Comparison of ENCODE assay signal across 8 mouse cellular contexts in genomic region chr7:102099760-102100661, GRCm38 (mm10). TPM values are rescaled to one million over a fixed set of nuclear protein-coding genes. Genes with fewer than 3 reads are reported as not detected.
A peak's percentile ranks its signal among the peaks of the same experiment; 100 is the strongest.
DNase-seq lines count a peak whose midpoint lies in the region; ATAC-seq and TF ChIP-seq lines count a peak whose summit lies in the region.

No protein-coding gene starts in this region.

- peak; percentile 68 for ATAC-seq in heart, postnatal 0 days (ENCODE audit: insufficient read depth, low read depth)
- ATAC-seq in megakaryocyte-erythroid progenitor cell, adult 5-6 weeks (replicated peaks; ENCODE audit: low FRiP score, low TSS enrichment, poor library complexity, severe bottlenecking), result peak; percentile 69

- no peak for TF ChIP-seq CTCF in E14TG2a.4 (conservative IDR thresholded peaks at IDR 0.05; ENCODE audit: low read length)
- no peak for TF ChIP-seq CTCF in heart, postnatal 0 days (IDR thresholded peaks at IDR 0.05; ENCODE audit: low read depth)
- no peak for TF ChIP-seq CTCF in cerebellum, adult 2 months (IDR thresholded peaks at IDR 0.05; ENCODE audit: borderline replicate concordance, insufficient read depth, low read depth, low read length)

- H3K36me3 ChIP-seq in E14TG2a.4 (ENCODE audit: insufficient read depth, low read length), result no peaks in the 10 kb centered on the region
- H3K36me3 ChIP-seq in heart, postnatal 0 days (replicated peaks; ENCODE audit: control insufficient read depth, insufficient read depth, low read length), result no peaks in the 10 kb centered on the region

- H3K27ac ChIP-seq in heart, postnatal 0 days (ENCODE audit: low read depth), result peak overlapping the region; percentile 44
- H3K27ac ChIP-seq in cerebellum, adult 2 months (ENCODE audit: insufficient read depth, low read length), result no peak overlapping the region

- WGBS in heart, postnatal 0 days, result 5% methylated on average over 30 of the region's 30 CpGs
- WGBS in cerebellum, adult 2 months, result 17% methylated on average over 30 of the region's 30 CpGs

- H3K9me3 ChIP-seq in E14TG2a.4 (ENCODE audit: low read length), result no peaks in the 10 kb centered on the region
- no peaks in the 10 kb centered on the region for H3K9me3 ChIP-seq in heart, postnatal 0 days (replicated peaks; ENCODE audit: control insufficient read depth, low read length)

- H3K4me3 ChIP-seq in E14TG2a.4 (replicated peaks; ENCODE audit: low read length), result peak overlapping the region; percentile 71
- peak overlapping the region; percentile 34 for H3K4me3 ChIP-seq in heart, postnatal 0 days (ENCODE audit: low read depth, low read length)
- H3K4me3 ChIP-seq in cerebellum, adult 2 months (replicated peaks; ENCODE audit: insufficient read depth, low read depth, low read length), result no peak overlapping the region

- 0 out of 2 replicates have a peak overlapping the region, but pooled peaks have one; percentile 0 for H3K9ac ChIP-seq in heart, postnatal 0 days (replicated peaks; ENCODE audit: low read depth, low read length)

- TF ChIP-seq POLR2A in cerebellum, adult 2 months (IDR thresholded peaks at IDR 0.05; ENCODE audit: borderline replicate concordance, insufficient read depth, low read length), result no peak

- TF ChIP-seq EP300 in heart, postnatal 0 days (IDR thresholded peaks at IDR 0.05; ENCODE audit: low read depth), result no peak

- peaks cover 44% of the 10 kb centered on the region for H3K27me3 ChIP-seq in E14TG2a.4 (ENCODE audit: insufficient read depth, low read length)
- no peaks in the 10 kb centered on the region for H3K27me3 ChIP-seq in heart, postnatal 0 days (ENCODE audit: control insufficient read depth, insufficient read depth, low read length)
- no peaks in the 10 kb centered on the region for H3K27me3 ChIP-seq in cerebellum, adult 2 months (ENCODE audit: control insufficient read depth, insufficient read depth, low read length)

- peak overlapping the region; percentile 65 for H3K4me2 ChIP-seq in heart, postnatal 0 days (ENCODE audit: low read depth, low read length)

- peaks cover 53% of the 10 kb centered on the region for H3K4me1 ChIP-seq in E14TG2a.4 (replicated peaks; ENCODE audit: low read depth, low read length)
- H3K4me1 ChIP-seq in heart, postnatal 0 days (ENCODE audit: control insufficient read depth, insufficient read depth), result peaks cover 17% of the 10 kb centered on the region
- H3K4me1 ChIP-seq in cerebellum, adult 2 months (ENCODE audit: control insufficient read depth, insufficient read depth, low read length), result no peaks in the 10 kb centered on the region

- peak; percentile 50 for DNase-seq in embryo, embryonic 11.5 days (ENCODE audit: low read depth, low spot score)
- DNase-seq in heart, postnatal 0 days (ENCODE audit: low spot score), result peak; percentile 63
- peak; percentile 43 to 49 for DNase-seq in kidney, postnatal 36 days
- peak; percentile 33 to 35 for DNase-seq in thymus, adult 18-20 months
- DNase-seq in cerebellum, adult 2 months, result no peak
- no peak for DNase-seq in adrenal gland, postnatal 25 days

RNA-seq across cellular contexts. Expression of gene Art1, which starts 1.5 kb away (rescaled TPM):
- 3.4 and 13.6 TPM in 2 replicates for total RNA-seq in heart, postnatal 0 days (2014; rRNA removed; ENCODE audit: low replicate concordance)
- 10.7 and 12.0 TPM in 2 replicates for polyA plus RNA-seq in heart, postnatal 0 days (2015; fragmentation: Nextera tagmentation; extraction: Ambion mirVana)
- total RNA-seq in megakaryocyte-erythroid progenitor cell, adult 5-6 weeks (2014; fragmentation: Nextera tagmentation), result not detected in 2 replicates
- total RNA-seq in megakaryocyte-erythroid progenitor cell, adult 5-6 weeks (2017), result not detected in 2 replicates
- polyA plus RNA-seq in cerebellum, adult 2 months (2012; rRNA removed), result not detected in 2 replicates
- total RNA-seq in adrenal gland, postnatal 25 days (2021), result not detected in 2 replicates

RNA-seq across cellular contexts. Expression of gene Art5, which starts 9.3 kb away (rescaled TPM):
- 1.3 and 3.6 TPM in 2 replicates for total RNA-seq in heart, postnatal 0 days (2014; rRNA removed; ENCODE audit: low replicate concordance)
- 3.3 and 3.5 TPM in 2 replicates for polyA plus RNA-seq in heart, postnatal 0 days (2015; fragmentation: Nextera tagmentation; extraction: Ambion mirVana)
- 2.2 TPM in 1 of 2 replicates, not detected in the other for total RNA-seq in megakaryocyte-erythroid progenitor cell, adult 5-6 weeks (2014; fragmentation: Nextera tagmentation)
- not detected in 2 replicates for total RNA-seq in megakaryocyte-erythroid progenitor cell, adult 5-6 weeks (2017)
- not detected in 2 replicates for polyA plus RNA-seq in cerebellum, adult 2 months (2012; rRNA removed)
- total RNA-seq in adrenal gland, postnatal 25 days (2021), result not detected in 2 replicates

RNA-seq across cellular contexts. Expression of gene Chrna10, which starts 16.6 kb away (rescaled TPM):
- total RNA-seq in heart, postnatal 0 days (2014; rRNA removed; ENCODE audit: low replicate concordance), result 0.92 TPM in 1 of 2 replicates, not detected in the other
- polyA plus RNA-seq in heart, postnatal 0 days (2015; fragmentation: Nextera tagmentation; extraction: Ambion mirVana), result 0.14 TPM in 2 replicates
- not detected in 2 replicates for total RNA-seq in megakaryocyte-erythroid progenitor cell, adult 5-6 weeks (2014; fragmentation: Nextera tagmentation)
- not detected in 2 replicates for total RNA-seq in megakaryocyte-erythroid progenitor cell, adult 5-6 weeks (2017)
- polyA plus RNA-seq in cerebellum, adult 2 months (2012; rRNA removed), result 0.05 and 0.08 TPM in 2 replicates
- total RNA-seq in adrenal gland, postnatal 25 days (2021), result not detected in 2 replicates

RNA-seq across cellular contexts. Expression of gene Trpc2, which starts 17.1 kb away (rescaled TPM):
- total RNA-seq in heart, postnatal 0 days (2014; rRNA removed; ENCODE audit: low replicate concordance), result 1.1 and 1.2 TPM in 2 replicates
- not detected in 2 replicates for polyA plus RNA-seq in heart, postnatal 0 days (2015; fragmentation: Nextera tagmentation; extraction: Ambion mirVana)
- not detected in 2 replicates for total RNA-seq in megakaryocyte-erythroid progenitor cell, adult 5-6 weeks (2014; fragmentation: Nextera tagmentation)
- total RNA-seq in megakaryocyte-erythroid progenitor cell, adult 5-6 weeks (2017), result 0.80 and 1.0 TPM in 2 replicates
- polyA plus RNA-seq in cerebellum, adult 2 months (2012; rRNA removed), result 0.39 and 1.6 TPM in 2 replicates
- 0.67 TPM in 1 of 2 replicates, not detected in the other for total RNA-seq in adrenal gland, postnatal 25 days (2021)

RNA-seq across cellular contexts. Expression of gene Xntrpc, which starts 34.5 kb away (rescaled TPM):
- not detected in 2 replicates for total RNA-seq in heart, postnatal 0 days (2014; rRNA removed; ENCODE audit: low replicate concordance)
- 0.25 and 0.31 TPM in 2 replicates for polyA plus RNA-seq in heart, postnatal 0 days (2015; fragmentation: Nextera tagmentation; extraction: Ambion mirVana)
- total RNA-seq in megakaryocyte-erythroid progenitor cell, adult 5-6 weeks (2014; fragmentation: Nextera tagmentation), result 0.48 and 1.3 TPM in 2 replicates
- total RNA-seq in megakaryocyte-erythroid progenitor cell, adult 5-6 weeks (2017), result 0.08 TPM in 1 of 2 replicates, not detected in the other
- polyA plus RNA-seq in cerebellum, adult 2 months (2012; rRNA removed), result 3.8 and 4.7 TPM in 2 replicates
- 0.33 and 1.9 TPM in 2 replicates for total RNA-seq in adrenal gland, postnatal 25 days (2021)

Comparison
In these comparisons a context has a peak if more than half of its experiments do, and no peak if none do; other contexts are left out.
1. DNase-seq: peak in embryo, embryonic 11.5 days (single experiment), heart, postnatal 0 days (single experiment), kidney, postnatal 36 days (2 of 2) and thymus, adult 18-20 months (2 of 2); none in cerebellum, adult 2 months (0 of 2) and adrenal gland, postnatal 25 days (single experiment).